Mouse (Mus musculus) thymus, postnatal 14 days (tissue): ENCODE data around the gene Rab9.
A peak's percentile ranks its signal among the peaks of the same experiment; 100 is the strongest.

ENCODE experiments used
- DNase-seq: peaks from one replicate; pipeline ENCODE4 v3.0.0; 2021

Gene Rab9

DNA sequence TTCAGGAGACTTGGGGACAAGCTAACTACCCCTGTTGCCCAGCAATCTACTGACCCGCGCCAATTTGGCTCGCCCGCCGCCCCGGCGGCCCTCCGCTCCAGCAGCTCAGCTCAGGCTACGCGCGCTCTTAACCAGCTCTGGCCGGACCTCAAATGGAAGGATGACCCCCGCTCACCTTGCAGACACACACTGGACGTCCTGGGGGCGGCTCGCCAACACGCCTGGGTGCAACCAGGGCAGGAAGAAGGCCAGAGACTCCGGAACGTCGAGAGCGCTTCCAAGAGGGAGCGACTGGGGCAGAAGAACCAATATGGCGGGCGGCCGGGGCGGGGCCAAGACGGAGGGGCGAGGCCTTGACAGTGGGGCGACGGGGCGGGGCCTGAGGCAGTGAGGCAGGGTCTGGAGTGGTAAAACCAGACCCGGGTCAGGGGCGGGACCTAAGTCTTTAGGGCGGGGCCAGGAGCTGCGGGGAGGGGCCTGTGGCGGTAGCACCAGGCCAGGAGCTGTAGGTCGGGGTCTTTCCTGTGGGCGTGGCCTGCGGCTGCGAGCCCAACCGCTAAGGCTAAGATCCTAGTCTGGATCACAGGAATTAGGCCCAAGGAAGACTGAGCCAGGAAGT is at the start of gene Rab9:
Gene Rab9 (minus strand): TSS at position 503 of the 619 bp plus-strand sequence.
- peak; percentile 97 for DNase-seq

DNA sequence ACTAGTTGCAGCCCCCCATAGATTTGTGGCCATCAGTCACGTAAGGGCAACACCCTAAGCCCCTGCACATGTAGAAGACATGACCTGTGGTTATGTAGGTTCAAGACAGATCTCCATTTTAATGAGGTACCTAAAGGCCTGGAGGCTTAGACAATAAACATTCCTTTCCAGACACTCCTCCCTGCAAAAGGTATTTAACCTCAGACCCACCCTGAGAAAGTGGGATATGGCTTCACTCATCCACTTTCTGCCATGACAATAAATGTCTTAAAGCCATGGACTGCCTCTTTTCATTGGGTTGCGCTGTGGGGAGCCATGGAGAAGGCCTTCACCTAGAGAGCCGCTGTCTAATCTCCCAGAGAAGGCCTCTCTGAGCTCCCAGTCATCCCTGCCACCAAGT is 48.5 kb upstream of the Rab9 start:
- no peak for DNase-seq

DNA sequence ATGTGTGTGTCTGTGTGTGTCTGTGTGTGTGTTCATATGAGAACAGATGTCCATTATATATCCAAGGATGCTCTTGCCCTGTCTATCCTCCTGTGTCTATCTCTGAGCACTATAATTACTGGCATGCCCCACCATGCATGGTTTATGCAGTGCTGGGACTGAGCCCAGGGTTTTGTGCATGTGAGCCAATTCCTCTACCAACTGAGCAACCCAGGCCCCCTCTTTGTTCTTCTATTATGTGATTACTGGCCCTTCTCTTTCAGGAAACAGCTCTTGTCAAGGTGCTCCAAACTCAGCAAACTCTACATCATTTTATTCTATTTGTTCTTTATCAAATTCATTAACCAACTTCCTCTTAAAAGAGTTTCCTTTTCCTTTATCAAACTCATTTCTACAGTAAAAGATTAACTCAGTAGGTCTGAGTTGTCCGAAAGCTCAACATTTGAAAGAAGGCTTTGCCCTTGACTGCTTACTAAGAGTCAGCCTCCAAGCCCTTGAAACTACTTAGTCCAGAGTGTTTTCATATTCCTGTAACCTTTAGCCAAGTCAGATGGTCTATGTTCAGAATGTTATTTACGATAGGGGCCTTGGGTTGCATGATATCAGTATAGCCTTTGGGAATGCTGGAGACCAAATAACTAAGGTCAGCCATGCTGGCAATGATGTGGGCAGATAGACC is 46.1 kb upstream of the Rab9 start:
- no peak for DNase-seq

DNA sequence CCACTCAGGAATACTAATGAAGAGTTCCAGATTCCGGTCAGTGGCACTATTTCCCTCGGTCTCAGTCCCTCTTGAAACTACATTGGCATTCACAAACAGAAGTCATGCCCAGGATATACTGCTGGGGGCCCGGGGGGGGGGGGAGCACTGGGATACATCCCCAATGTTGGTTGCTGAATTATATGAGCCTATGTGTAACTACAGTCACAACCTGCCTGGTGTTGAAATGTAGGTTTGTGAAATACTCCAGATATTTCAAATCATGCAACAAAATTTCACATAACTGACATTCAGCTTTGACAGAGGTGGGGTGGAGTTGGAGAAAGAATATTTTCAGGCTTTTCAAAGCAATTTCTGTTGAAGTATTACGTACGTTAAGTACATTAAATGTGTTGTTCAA is 41.1 kb upstream of the Rab9 start:
- DNase-seq, result no peak

DNA sequence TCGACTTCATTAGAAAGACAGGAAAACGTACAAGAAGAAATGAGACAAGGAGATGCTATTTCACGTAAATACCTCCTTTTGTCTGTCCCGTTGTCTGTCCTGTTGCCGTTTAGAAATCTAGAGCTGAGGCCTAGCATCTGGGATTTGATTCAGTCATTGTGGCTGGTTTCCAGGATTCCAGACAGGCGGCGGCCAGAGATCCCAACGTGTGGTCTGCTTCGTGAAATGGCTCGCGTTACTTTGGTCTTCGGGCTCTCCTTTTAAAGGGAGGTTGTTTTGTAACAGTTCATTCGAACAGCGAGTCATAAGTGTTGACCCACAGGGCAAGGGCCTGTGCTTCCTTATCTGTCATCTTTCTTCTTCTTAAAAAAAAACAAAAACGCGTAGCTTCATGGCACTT is 38.7 kb upstream of the Rab9 start, which contains the start of gene Tceanc:
Gene Tceanc (minus strand): TSS at position 223 of the 400 bp plus-strand sequence.
- DNase-seq, result no peak

DNA sequence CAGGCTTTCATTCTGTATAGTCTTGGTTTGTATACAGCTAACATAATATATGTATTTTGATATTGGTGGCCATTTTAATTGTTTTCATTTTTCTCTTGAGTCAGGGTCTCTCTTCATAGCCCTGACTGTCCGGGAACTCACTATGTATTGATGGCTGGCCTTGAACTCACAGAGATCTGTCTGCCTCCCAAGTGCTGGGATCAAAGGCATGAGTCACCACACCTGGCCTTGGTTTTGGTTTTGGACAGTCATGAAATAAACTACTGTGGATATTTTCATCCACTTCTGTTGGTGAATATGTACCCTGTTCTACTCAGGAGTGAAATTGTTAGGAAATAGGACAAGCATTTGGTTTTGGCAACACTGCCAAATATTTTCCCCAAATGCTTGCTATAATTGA is 37.0 kb upstream of the Rab9 start:
- DNase-seq, result no peak

DNA sequence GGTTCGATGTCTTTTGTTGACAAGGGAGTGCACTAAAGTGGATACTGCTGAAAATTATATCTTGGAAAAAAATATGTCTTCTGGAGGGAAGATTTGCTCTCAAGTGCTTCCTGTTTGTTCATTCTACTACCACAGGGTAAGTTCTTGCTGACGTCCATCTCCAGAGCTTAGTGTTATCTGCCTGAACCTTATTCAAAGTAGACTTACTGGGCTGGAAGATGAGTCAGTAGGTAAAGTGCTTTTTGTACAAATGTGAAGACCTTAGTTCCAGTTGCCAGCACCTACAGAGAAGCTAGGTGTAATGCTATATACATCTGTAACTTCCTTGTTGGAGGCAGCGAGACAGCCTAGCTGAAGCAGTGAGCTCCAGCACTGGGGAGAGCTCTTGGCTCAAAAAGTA is 36.3 kb upstream of the Rab9 start:
- DNase-seq, result no peak

DNA sequence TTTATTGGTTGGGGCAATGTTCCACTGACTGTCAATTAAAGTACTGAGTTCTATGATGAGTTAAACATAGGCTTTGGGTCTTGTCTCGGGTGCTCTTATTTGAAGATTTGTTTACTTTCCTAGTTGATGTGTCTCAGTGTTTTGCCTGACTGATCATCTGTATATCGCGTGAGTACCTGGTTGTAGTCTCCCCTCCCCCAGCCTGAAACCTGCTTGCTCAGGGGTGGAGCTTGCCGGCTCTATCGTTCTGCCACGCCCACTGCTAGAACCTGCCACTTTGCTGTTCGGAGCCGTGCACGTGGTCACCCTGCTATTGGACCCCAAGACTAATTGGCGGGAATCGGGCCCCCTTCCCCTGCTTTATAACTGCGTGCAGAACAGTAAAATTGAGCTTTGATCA is 34.4 kb upstream of the Rab9 start:
- DNase-seq, result peak; percentile 41

DNA sequence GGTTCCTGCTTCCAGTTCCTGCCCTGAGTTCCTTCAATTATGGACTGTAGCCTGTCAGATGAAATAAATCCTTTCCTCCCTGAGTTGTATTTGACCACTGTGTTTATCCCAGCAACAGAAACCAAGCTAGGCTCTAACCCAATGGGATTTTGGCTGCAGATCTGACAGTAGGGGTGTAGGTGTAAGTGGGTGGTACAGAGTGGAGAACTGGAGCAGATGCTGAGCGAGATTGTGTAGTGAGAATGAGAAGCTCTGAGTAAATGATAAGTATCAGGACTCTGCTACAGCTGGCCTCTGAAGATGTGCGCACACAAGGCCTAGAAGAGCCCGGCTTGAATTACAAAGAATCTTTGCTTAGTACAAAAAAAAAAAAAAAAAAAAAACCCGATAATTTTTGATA is 32.4 kb upstream of the Rab9 start:
- DNase-seq, result no peak

DNA sequence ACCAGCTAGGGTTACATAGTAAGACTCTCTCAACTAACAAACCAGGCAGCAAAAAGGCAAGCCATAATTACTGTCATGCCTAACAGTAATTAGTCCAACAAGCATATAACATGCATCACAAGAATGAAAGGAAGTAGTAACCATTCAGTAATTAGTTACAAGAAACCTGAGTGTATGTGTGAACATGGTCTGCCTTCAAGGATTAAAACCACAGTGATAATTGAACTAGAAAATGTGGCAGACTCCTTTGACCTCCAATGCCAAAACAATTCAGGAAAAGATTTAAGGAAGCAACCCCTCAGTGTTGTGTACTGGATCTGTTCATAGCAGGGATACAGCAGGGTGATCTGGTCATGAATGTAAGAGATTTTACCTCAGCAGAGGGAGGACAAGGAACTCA is 31.4 kb upstream of the Rab9 start:
- DNase-seq, result no peak

DNA sequence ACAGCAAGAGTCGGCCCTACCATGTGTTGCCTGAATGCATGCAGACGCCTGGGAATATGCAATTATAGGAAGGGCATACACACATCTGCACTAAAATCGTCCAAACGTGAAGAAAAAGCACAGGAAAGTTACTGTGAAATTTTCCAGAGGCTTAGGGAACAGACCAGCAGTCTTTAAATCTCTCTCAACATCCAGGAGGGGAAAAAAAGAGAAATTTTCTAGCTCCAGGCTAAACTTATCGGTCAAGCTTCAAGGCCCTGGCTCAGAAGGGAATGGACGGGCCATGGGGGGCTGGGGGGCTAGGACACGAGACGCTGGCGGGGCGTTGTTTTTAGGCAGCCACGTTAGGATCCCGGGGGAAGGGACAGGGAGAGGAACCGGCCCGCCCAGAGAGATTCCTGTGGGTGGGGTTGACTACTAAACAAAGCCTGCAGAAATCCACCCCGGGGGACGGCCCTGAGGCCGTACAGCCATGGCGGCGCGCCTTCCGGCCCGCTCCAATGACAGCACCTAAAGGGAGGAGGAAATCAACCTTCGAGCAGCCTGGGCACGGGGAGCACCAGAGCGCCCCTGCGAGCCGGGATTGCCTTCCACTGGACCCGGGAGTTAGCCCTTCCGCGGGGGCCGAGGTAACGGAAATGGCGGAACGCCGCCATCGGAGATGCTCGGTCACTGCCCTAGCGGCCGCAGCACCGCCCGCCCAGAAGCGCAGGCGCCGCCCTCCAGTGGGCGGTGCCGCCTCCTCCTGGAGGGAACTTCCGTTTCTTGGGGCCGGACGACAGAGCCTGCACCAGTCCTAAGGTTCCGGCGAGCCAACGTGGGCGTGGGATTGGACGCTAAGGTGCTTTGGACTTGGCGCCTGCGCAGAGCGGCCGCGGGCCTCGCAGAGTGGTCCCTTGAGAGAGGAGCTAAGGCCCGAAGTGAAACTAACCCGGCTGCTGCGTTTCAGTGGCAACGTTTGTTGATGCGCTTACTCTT is 30.4 kb upstream of the Rab9 start:
- DNase-seq, result peak; percentile 94

DNA sequence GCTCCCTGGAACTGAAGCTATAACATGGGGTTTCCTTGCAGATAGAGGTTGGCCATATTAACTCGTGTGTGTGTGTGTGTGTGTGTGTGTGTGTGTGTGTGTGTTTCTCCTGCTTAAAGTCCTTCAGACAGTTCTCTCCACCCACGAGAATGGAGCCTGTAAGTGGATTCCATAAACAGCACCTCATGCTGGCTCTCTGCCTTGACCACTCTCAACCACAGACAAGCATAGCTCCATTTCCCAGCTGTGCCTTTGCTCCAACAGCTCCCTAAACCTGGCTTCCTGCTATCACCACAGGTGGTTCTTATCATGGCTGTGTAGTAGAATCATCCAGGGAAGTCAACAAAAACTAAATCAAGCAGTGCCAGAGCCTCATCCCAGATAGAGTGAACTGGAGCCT is 24.8 kb upstream of the Rab9 start:
- no peak for DNase-seq

DNA sequence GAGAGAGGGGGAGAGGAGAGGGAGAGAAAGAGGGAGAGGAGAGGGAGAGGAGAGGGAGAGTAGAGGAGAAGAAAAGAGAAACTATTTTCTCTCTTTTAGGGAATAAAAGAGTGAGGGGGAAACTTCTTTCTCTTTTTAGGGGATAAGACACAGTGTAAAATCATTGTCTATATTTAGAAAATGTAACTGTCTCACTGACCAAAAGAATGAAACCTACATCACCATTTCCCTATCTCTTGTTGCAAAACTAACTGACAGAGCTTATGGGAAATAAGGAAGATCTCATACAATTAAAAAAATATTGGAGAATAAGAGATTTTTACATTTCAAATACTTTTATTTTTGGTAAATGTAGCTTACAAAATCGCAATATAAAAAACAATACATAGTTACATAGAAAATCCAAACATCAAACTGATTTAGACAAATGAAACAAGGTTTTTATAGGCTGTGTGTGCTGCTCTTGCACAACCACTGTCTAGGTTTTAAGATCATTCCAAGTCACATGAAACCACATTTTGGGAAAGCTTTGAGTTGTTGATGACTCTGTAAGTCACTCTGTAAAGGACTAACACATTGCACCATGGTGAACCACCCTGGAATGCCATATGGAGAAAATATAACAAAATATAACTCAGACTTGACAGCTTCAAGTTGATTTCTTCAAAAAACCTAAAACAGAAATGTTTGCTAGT is 20.0 kb upstream of the Rab9 start:
- no peak for DNase-seq

DNA sequence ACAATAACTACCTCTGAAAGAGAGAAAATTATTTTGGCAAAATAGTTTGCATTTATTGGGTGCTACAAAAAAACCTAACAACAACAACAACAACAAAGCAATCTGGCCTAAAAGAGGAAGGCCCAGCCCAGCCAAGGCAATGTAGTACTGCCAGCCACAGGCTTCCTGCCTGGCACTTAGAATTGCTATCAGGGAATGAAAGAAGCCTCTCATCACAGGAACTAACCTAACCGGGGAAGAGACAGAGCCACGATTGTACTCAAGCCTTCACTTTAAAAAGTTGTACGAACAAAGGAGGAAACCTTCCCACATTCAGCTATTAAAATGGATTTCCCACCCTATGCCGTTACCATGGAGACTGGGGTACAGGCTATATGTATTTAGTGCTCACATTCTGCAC is 18.1 kb upstream of the Rab9 start:
- DNase-seq, result no peak

DNA sequence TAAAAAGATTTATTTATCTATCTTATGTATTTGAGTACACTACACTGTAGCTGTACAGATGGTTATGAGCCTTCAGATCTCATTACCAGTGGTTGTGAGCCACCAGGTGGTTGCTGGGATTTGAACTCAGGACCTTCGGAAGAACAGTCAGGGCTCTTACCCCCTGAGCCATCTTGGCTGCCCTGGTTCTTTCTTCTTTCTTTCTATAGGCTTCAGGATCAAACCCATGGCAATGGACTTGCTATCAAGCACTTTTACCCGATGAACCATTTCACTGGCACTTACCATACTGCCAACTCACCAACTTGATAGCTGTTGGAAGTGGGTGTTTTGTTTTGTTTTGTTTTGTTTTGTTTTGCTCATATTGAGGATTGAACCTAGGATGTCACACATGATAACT is 15.4 kb upstream of the Rab9 start:
- no peak for DNase-seq

DNA sequence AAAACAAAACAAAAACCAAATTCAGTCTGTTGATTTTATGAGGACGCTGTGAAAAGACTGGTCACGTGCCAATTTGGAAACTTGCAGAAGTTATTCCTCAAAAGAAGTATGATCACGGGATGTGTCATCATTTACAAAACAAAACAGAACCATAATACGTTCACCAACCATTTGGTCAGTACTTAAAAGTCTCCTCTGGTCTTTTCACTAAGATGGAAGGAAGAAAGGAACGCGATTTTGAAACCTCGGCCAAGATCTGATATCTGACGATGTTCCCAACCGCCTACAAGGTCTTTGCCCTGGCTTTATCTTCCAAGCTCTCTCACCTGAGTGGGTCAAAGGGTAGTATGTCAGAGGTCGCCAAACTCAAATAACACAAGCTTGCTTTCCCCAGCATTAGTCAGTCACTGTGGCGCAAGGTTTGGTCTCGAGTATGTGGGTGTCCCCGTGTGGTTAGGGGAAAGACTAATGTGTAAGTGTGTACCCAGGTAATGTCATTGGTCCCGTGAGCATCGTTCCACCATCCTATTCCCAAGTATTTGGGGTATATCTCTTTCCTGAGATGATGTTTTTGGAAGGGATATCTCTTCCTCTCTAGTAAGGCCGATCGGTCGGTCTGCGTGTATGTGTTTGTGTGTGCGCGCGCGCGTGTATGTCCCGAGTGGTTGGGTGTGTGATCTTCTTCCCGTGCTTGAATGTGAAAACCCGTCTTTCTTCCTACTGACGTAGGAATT is 869 bp downstream of the Rab9 start:
- no peak for DNase-seq

DNA sequence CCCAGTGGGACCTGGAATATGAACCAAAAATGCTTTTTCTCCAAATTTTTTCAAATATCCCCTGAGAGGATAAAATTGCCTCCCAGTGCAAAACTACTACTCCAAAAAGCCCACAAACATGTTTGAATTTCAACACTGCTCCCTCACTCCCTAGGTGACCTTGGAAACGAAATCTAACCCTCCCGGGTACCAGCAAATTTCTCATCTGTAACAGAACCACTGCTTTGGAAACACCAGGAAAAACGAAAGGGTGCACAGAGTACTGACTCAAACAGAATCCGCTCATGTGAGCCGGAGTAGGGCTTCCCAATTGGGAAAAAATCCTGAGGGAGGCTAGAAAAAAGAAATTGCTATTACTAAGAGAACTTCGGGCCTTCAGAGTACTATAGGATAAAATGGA is 2.3 kb downstream of the Rab9 start:
- DNase-seq, result no peak

DNA sequence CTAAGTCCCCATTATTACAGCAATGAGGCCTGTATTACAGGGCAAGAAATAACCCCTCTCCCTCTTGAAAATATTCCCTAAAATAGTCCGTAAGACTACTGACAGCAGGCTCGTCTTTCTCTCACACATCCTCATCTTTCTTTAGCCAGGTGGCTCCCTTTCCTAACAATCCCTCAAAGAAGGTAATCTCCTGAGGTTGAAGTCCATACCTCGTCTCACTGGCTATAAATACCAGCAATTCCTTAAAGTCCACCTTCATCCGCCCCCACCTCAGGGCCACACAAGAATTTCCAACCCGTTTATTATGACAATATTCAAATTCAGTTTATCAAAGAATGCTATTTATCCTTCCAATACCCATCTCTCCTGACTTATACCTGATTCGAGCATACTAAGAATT is 7.1 kb downstream of the Rab9 start:
- no peak for DNase-seq

DNA sequence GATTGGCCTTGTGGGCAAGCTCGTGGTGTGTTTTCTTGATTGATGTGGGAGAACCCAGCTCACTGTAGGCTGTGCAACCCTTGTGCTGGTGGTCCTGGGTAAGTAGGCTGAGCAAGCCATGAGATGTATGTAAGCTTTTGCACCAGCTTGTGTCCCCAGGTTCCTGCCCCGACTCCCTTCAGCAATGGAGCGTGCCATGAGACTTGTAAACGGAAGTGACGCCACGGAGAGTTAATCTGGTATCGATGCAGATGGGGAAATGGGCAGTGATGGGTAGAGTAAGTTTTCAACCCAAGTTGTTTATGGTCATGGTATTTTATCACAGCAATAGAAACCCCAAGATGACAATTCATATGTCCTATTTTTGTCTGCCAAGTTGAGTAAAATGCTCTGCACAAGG is 11.3 kb downstream of the Rab9 start:
- DNase-seq, result no peak

DNA sequence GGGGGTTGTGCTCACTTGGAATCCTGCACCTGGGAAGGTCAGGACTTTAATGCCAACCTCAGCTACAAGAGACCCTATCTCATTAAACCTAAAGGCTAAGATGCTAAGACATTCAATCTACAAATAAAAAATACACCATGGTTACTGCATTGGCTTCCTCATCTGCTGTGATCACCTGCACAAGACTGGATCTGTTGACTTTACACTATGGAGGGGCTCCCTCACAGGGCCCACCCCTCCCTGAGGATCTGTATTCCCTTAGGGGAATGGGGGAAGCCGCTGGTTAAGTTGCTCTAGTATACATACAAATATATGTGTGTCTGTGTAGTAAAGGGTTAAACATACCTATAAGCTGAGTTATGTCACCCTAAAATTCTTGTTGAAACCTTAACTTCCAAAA is 24.1 kb downstream of the Rab9 start:
- no peak for DNase-seq

DNA sequence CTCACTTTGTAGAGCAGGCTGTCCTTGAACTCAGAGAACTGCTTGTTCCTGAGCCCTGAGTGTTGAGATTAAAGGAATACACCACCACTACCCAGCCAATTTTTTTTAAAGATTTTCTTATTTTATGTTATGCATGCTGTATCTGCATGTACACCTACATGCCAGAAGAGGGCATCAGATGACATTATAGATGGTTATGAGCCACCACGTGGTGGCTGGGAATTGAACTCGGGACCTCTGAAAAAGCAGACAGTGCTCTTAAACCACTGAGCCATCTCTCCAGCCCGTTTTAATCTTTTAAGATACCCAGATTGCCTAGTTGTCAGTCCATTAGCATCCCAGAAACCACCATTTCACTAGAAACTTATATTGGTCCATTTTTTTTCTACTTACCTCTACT is 25.3 kb downstream of the Rab9 start:
- DNase-seq, result no peak

DNA sequence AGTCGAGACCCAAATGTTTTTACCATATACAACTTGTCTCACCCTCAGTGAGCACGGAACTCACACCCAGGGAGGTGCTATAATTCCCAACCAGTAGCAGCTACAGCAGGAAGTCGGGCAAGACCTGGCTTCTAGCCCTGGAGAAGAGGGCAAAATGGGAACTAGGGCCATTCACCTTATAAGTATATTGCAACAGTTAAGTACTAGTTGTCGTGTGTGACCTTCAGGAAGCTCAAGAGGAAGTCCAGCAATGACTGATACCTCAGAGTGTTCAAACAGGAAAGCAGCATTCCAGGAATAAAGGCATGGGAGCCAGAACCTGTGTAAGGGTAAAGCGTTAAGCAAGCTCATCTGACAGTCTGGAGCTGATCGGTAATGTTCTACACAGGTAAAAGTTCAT is 26.1 kb downstream of the Rab9 start:
- no peak for DNase-seq

DNA sequence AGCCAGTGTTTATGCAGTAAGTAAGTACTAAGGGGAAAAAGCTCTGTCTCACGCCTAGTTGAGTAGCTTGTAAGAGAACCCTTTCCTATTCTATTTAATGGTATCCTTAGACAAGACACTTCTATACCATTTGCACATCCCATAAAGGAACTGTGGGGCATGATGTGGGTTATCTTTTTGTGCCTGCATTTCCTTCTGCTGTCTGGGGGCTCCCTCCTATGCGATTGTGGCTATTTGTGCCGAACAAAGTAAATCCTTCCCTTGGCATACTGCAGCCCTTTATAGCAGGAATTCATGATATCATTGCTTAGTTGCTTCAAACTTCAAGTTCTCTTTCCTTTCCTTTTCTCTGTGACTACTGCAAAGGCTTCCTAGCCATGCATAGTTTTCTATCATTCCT is 35.1 kb downstream of the Rab9 start:
- no peak for DNase-seq
